Mouse (Mus musculus): ENCODE measurements at regions not wholly inside any gene's neighbourhood (a gene's known extent, or its start where the extent isn't known, plus 50 kb on each side); places are given as distances from the start of the nearest gene placed in this dataset.

- TF ChIP-seq CTCF (IDR thresholded peaks at IDR 0.05; ENCODE audit: borderline replicate concordance, insufficient read depth, low read length) (no peak), POLR2A (IDR thresholded peaks at IDR 0.05; ENCODE audit: low read depth, low read length) (no peak)
Observed at GRCm38 (mm10) chr10:26556246-26556645, 180.5 kb upstream of the L3mbtl3 start.
